Mouse (Mus musculus) C2C12 (cell line): ENCODE measurements around the gene Ift27.

Source experiments
- CTCF ChIP-seq: IDR thresholded peaks from one replicate; pipeline ENCODE4 v1.5.1; 2011; ENCODE audit not compliant: control insufficient read depth, insufficient read depth, insufficient read length
- MAX ChIP-seq: IDR thresholded peaks from one replicate; pipeline ENCODE4 v1.6.1; 2011; ENCODE audit warnings: mild to moderate bottlenecking, control low read depth
- USF1 ChIP-seq: IDR thresholded peaks from one replicate; pipeline ENCODE4 v1.6.1; 2011; ENCODE audit warnings: low read depth, mild to moderate bottlenecking, control low read depth, moderate library complexity

GRCm38 (mm10) chr15:78119704-78120103 lies 54.2 kb downstream of the Ift27 start, which contains the start of gene Cacng2:
- TF ChIP-seq CTCF, result no peak
- TF ChIP-seq USF1, result no peak
- peak; percentile 99 for TF ChIP-seq MAX
